Mouse (Mus musculus): ENCODE data around the gene Sptb. TPM values are rescaled to one million over a fixed set of nuclear protein-coding genes. Genes with fewer than 3 reads are reported as not detected.

Gene Sptb
- total RNA-seq, 2 experiments from 2014 or later: 88.4 to 94.2 TPM

Small RNA genes within 50 kb of the gene (microRNA-seq; reads per million reads assigned to microRNA genes)
- 0 reads per million in 2 experiments for gene Mir5135 (ENCODE audit: borderline number of aligned reads in 2 of 2)

Other genes with a start within 250 kb of the Sptb start
- gene Plekhg3, start 179.7 kb downstream of the Sptb start, total RNA-seq (2021): 10 to 100 TPM; 13.2 to 15.2 TPM
- 10 to 100 TPM; 84.7 to 89.3 TPM for gene Churc1, start 55.0 kb upstream of the Sptb start, total RNA-seq (2021)
- 10 to 100 TPM; 13.3 to 14.5 TPM for gene Fntb, start 55.0 kb upstream of the Sptb start, total RNA-seq (2021)
- not detected for gene Gpx2, start 85.0 kb upstream of the Sptb start, total RNA-seq (2021)
- under 1 TPM; 0.86 to 0.92 TPM for gene Rab15, start 112.4 kb upstream of the Sptb start, total RNA-seq (2021)